ENCODE assay signal across 8 mouse cellular contexts in genomic region chr9:106475663-106476001, GRCm38 (mm10). TPM values are rescaled to one million over a fixed set of nuclear protein-coding genes. Genes with fewer than 3 reads are reported as not detected.
DNase-seq lines count a peak whose midpoint lies in the region; ATAC-seq and TF ChIP-seq lines count a peak whose summit lies in the region.

Gene Rrp9, plus strand, starts transcription at chr9:106475963.

- no peak for TF ChIP-seq POLR2A in heart, adult 2 months (IDR thresholded peaks at IDR 0.05; ENCODE audit: insufficient read depth, low read depth, low read length)

- peak within 1 kb of the TSS; percentile 96 for H3K27ac ChIP-seq in heart, adult 2 months
- H3K27ac ChIP-seq in liver, postnatal 0 days (ENCODE audit: low read depth), result peak within 1 kb of the TSS; percentile 64

- peak within 1 kb of the TSS; percentile 54 for H3K9ac ChIP-seq in heart, adult 2 months (ENCODE audit: low read depth, low read length)
- peak within 1 kb of the TSS; percentile 39 for H3K9ac ChIP-seq in liver, postnatal 0 days (replicated peaks)

- peak within 1 kb of the TSS; percentile 47 for H3K4me3 ChIP-seq in heart, adult 2 months
- H3K4me3 ChIP-seq in liver, postnatal 0 days (ENCODE audit: low read depth, low read length), result peak within 1 kb of the TSS; percentile 25

- TF ChIP-seq CTCF in heart, adult 2 months (IDR thresholded peaks at IDR 0.05), result no peak
- TF ChIP-seq CTCF in liver, postnatal 0 days (IDR thresholded peaks at IDR 0.05; ENCODE audit: low read depth), result no peak

- H3K9me3 ChIP-seq in liver, postnatal 0 days (ENCODE audit: low read length), result no peaks in the 10 kb centered on the region

- peaks cover 13% of the 10 kb centered on the region for H3K4me1 ChIP-seq in heart, adult 2 months (ENCODE audit: control insufficient read depth, insufficient read depth, low read length)
- peaks cover 20% of the 10 kb centered on the region for H3K4me1 ChIP-seq in liver, postnatal 0 days (ENCODE audit: insufficient read depth)

- H3K36me3 ChIP-seq in heart, adult 2 months (ENCODE audit: control insufficient read depth, insufficient read depth, low read length), result no peaks in the 10 kb centered on the region
- H3K36me3 ChIP-seq in liver, postnatal 0 days (replicated peaks; ENCODE audit: insufficient read depth, low read length), result peaks cover 6% of the 10 kb centered on the region; the same call in 1 of the 2 replicates

- DNase-seq in adrenal gland, adult 18-20 months (ENCODE audit: low spot score in 2 of 2), result no peak
- DNase-seq in adrenal gland, adult (ENCODE audit: inconsistent age in 2 of 2, low spot score in 1 of 2), result no peak
- DNase-seq in thymus, postnatal 0 days (ENCODE audit: low spot score), result no peak
- DNase-seq in thymus, postnatal 14 days, result no peak
- no peak for DNase-seq in heart, adult 2 months
- DNase-seq in kidney, postnatal 10 days, result peak; percentile 28
- DNase-seq in liver, postnatal 0 days, result no peak
- no peak for DNase-seq in MN1 (ENCODE audit: low spot score)

- H3K79me2 ChIP-seq in heart, adult 2 months (replicated peaks; ENCODE audit: control insufficient read depth, insufficient read depth, low read length), result no peaks in the 10 kb centered on the region

- intact Hi-C loops in heart, adult 2 months (cut with DNase I), result loop anchor here (1.0 to 5.0 kb wide), 5 partner anchors 27 to 188 kb away; partner anchors contain the start of genes Dusp7 and Rpl29

- 76% methylated on average over 10 of the region's 10 CpGs for WGBS in heart, adult 2 months
- WGBS in liver, postnatal 0 days (ENCODE audit: insufficient replicate concordance), result 74% methylated on average over 10 of the region's 10 CpGs

- H3K4me2 ChIP-seq in liver, postnatal 0 days (ENCODE audit: low read depth, low read length), result peak within 1 kb of the TSS; percentile 98

- ATAC-seq in liver, postnatal 0 days, result no peak

- no peak for TF ChIP-seq EP300 in heart, adult 2 months (IDR thresholded peaks at IDR 0.05; ENCODE audit: insufficient read depth, low read depth, low read length)
- TF ChIP-seq EP300 in liver, postnatal 0 days (IDR thresholded peaks at IDR 0.05; ENCODE audit: low read depth), result no peak

- H3K27me3 ChIP-seq in heart, adult 2 months (ENCODE audit: control insufficient read depth, insufficient read depth, low read length), result no peaks in the 10 kb centered on the region
- H3K27me3 ChIP-seq in liver, postnatal 0 days (ENCODE audit: insufficient read depth, low read length), result no peaks in the 10 kb centered on the region

RNA-seq across cellular contexts. Expression of gene Rrp9, which starts in this region (rescaled TPM):
- total RNA-seq in adrenal gland, adult 18-20 months (2021), result 10 to 100 TPM; 32.7 to 47.8 TPM
- 56.8 and 62.7 TPM in 2 replicates for polyA plus RNA-seq in thymus, postnatal 0 days (2015; fragmentation: Nextera tagmentation; extraction: Ambion mirVana)
- total RNA-seq in heart, adult 2 months (2021), result 10 to 100 TPM; 18.9 to 23.4 TPM
- 21.0 and 22.3 TPM in 2 replicates for polyA plus RNA-seq in heart, adult 2 months (2012; rRNA removed)
- 12.3 and 14.5 TPM in 2 replicates for polyA plus RNA-seq in liver, postnatal 0 days (2015; fragmentation: Nextera tagmentation; extraction: Ambion mirVana)
